Mouse (Mus musculus): ENCODE measurements at regions not wholly inside any gene's neighbourhood (a gene's known extent, or its start where the extent isn't known, plus 50 kb on each side); places are given as distances from the start of the nearest gene placed in this dataset.

DNA sequence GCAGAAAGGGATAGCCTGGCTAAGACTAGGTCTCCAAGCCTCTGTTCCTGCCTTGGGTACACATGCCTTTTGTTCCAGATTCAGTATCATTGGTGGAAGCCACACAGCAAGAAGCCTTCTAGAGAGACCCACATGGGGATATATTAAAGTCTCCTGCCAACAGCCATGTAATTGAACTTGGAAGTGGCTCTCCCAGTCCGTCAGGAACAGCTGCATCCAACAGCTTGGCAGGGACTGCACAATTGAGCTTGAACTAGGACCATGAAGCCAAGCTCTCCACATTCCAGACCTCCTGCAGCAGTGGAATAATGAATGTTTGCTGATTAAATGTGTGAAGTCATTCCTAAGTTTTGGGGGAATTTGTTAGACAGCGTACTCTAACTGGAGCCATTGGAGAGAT lies 94.5 kb downstream of the Gpr139 start:
- no peak for DNase-seq

DNA sequence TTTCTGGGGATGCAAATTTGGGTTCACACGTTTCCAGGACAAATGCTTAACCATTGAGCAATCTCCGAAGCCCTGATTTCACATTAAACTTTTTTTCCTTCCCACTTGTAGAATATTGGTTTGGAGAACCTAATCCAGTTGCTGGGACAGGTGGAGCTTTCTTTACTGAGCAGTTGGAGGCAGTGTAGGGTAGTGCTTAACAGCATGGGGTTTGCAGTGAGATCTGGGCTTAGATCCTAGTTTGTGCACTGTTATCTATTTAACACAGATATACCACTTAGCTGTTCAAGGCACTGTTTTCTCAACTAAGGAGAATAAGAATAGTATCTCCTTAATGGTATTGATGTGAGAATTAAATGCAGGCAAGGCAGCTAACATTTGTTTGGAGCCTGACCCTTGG lies 93.5 kb upstream of the Gprc5b start:
- no peak for DNase-seq

DNA sequence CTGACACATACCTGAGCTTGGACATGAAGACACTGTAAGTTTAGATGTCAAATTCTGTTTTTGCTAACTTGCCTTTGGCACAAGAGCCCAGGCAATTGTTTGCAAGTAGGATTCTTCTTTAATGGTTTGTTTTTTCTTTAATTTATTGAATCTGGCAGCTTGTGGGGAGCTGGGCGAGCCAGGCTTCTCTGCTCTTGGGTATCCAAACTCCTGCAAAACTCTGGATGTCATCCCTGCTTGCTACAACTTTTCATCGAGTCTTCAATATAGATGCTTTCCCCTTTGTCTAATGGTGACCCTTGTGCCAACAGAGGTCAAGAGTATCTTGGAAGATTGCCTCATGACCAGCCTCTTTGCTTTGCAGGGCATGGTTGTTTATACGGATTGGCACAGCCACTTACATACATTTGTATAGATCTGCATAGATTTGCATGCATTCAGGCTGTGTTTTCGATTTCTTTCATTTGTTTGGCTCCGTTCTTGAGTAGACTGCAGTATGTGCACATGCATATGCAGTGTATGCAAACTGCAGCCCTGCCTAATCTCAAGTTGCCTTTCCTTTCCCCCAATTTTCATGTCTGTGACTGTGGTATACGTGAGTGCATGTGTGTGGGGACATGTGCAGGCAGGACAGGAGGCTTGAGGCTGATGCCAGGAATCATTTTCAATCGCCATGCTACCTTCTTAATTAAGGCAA lies 92.9 kb upstream of the Gprc5b start:
- no peak for DNase-seq

DNA sequence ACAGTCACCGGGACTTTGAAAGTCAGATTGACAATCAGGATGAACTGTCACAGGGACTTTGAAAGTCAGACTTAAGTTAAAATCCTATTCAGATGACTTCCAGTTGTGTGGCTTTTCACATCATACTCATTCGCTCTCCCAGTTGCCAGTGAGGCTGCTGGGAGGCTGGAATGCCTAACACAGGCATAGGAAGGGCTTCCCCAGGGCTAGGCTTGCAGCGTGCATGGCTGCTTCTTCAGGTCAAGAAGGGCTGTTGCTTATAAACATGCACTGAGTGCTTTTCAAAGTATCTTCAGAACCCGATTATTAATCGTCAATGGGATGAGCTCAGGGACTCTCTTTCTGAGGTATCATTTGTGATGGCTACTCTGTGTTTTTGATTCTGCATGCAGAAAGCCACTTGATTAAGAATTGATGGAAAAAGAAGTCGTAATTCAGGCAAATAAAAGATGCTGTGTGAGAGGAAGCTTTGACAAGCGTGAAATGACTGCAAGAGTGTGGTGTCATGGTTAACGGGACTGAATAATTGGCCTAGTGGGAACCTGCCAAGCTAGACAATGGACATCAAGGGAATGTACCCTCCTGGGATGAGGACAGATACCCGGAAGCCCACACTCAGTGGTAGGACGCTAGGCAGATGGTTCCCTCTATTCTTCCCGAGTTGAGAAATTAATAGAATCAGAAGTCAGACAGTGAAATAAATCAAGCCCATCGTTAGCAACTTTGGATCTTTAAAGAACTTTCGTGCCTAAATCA lies 90.9 kb upstream of the Gprc5b start:
- DNase-seq, result no peak

DNA sequence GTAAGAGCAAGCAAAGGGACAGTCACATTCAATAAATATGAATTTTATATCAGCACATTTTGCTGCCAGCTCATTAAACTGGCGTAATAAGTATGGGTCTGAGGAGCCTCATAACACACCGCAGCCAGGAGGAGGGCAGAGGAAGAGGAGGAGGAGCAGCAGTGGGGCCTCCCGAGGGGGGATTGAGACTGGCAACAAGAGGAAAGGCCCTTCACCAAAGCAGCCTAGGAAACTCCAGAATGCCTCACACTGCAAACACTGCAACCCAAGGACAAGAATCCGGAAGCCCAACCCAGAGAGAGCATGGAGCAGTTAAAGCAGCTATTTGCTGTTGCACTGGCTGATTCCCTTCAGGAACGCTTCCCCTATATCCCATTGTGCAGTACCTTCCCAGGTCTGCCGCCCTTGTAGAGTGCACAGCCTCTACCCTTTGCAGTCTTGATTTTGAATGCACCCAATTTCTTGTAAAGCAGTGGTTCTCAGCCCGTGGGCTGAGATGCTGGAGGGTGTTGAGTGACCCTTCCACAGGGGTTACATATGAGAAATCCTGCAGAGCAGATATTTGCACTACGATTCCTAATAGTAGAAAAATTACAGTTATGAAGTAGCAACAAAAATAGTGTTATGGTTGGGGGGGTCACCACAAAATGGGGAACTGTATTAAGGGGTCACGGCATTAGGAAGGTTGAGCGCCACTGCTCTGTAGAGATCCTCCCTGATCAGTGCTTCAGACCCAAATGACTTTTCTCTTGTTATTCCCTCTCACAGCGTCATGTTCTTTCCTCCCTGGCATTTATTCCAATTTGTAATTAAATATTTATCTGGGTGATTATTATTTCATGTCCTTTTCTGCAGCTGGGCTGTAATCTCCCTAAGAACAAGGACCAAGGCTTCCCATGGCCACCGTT lies 82.0 kb upstream of the Gprc5b start:
- peak; percentile 48 for DNase-seq

DNA sequence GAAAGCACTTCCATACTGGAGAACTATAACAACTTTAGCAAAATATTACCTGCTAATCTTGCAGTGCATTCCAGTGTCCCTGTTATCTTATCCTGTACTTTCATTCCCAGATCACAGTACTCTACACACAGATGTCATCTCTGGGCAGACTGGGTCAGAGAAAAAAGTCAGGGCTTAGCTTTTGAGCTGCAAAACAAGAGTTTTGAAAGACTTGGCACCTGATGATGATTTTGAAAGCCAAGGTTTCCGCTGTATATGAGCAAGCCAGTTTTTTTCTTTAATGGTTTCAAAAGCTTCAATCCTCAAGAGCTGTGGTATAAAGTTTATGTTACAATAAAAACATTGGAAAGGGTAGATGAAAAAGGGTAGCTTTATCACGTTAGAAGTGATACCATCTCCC lies 71.0 kb upstream of the Gprc5b start:
- peak; percentile 17 for DNase-seq
